Mouse (Mus musculus): Measurements from ENCODE around the gene Nsg2. TPM values are rescaled to one million over a fixed set of nuclear protein-coding genes. Genes with fewer than 3 reads are reported as not detected.

Gene Nsg2
- polyA plus RNA-seq, 1 experiment from 2014 or later, result not detected

DNA sequence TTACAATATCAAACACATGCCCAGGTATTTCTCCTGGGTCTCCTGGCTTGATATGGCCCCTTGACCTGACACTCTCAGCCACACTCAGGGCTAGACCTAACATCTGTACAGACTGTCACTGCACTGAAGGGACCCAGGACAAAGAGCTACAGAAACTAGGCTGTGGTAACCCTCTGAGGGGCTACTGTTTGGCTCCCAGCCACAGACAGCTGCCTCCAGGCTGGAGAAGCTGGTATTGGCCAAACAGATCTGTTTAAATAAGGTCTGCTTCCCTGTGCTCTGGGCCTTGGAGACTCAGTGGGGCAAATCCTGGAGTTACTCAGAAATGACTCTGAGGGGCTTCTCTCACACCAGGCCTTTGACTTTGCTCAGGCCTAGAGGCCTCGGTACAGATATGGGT is 86.3 kb downstream of the Nsg2 start:
- no peak overlapping the region for H3K4me3 ChIP-seq (ENCODE audit: inconsistent target)
- no peaks in the 10 kb centered on the region for H3K79me2 ChIP-seq (ENCODE audit: inconsistent target)
- no peak overlapping the region for H3K27ac ChIP-seq
- no peaks in the 10 kb centered on the region for H3K36me3 ChIP-seq (ENCODE audit: inconsistent target)
- WGBS (ENCODE audit: missing documents), result 92% methylated on average over 1 of the region's 1 CpGs

GRCm38 (mm10) chr11:32087376-32087775 is 87.1 kb downstream of the Nsg2 start:
- no peak overlapping the region for H3K27ac ChIP-seq
- WGBS (ENCODE audit: missing documents), result 74% methylated on average over 2 of the region's 2 CpGs
- H3K79me2 ChIP-seq (ENCODE audit: inconsistent target), result no peaks in the 10 kb centered on the region
- no peaks in the 10 kb centered on the region for H3K36me3 ChIP-seq (ENCODE audit: inconsistent target)
- H3K4me3 ChIP-seq (ENCODE audit: inconsistent target), result no peak overlapping the region

DNA sequence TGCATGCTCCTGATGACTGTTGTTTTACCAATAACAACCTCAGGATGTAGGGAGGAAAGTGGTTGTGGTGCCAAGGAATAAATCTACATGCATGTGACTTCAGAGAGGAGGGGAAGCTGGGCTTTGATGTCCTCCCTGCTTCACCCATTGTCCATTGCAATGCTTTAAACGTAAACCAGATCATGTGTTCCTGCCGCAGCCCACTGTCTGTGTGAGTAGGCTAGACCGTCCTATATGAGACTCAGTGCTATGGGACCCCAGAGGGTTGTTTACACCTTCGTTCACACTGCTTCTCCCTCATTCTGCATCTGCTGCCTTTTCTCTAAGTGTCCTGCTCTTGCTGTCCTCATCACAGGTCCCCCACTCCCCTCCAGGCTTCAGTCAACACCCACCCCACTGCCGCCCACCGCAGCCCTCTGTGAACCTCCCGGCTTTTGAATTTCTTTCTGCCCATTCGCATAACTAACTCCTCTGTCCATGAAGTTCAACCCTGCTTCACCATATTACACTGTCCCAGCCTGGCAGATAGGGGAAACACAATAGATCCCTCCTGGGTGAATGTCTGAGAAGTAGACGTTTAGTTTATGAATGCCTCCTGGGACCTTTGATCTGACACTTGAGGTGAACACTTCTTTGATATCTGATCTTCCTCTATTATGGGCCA is 87.6 kb downstream of the Nsg2 start:
- Histone ChIP-seq H3K79me2 (ENCODE audit: inconsistent target) (no peaks in the 10 kb centered on the region), H3K4me3 (ENCODE audit: inconsistent target) (no peak overlapping the region), H3K27ac (no peak overlapping the region), H3K36me3 (ENCODE audit: inconsistent target) (no peaks in the 10 kb centered on the region)
- WGBS (ENCODE audit: missing documents), result 88% methylated on average over 9 of the region's 9 CpGs

- H3K4me3 ChIP-seq (ENCODE audit: inconsistent target), result no peak overlapping the region
- no peaks in the 10 kb centered on the region for H3K79me2 ChIP-seq (ENCODE audit: inconsistent target)
- no peaks in the 10 kb centered on the region for H3K36me3 ChIP-seq (ENCODE audit: inconsistent target)
- no peak overlapping the region for H3K27ac ChIP-seq
- 93% methylated on average over 4 of the region's 4 CpGs for WGBS (ENCODE audit: missing documents)
Observed at GRCm38 (mm10) chr11:32095793-32096192, 95.5 kb downstream of the Nsg2 start.

GRCm38 (mm10) chr11:32096346-32096745 is 96.1 kb downstream of the Nsg2 start:
- Histone ChIP-seq H3K4me3 (ENCODE audit: inconsistent target) (no peak overlapping the region), H3K79me2 (ENCODE audit: inconsistent target) (no peaks in the 10 kb centered on the region), H3K36me3 (ENCODE audit: inconsistent target) (no peaks in the 10 kb centered on the region), H3K27ac (no peak overlapping the region)
- 83% methylated on average over 6 of the region's 6 CpGs for WGBS (ENCODE audit: missing documents)

GRCm38 (mm10) chr11:32101059-32101632 is 100.9 kb downstream of the Nsg2 start:
- no peaks in the 10 kb centered on the region for H3K36me3 ChIP-seq (ENCODE audit: inconsistent target)
- no peaks in the 10 kb centered on the region for H3K79me2 ChIP-seq (ENCODE audit: inconsistent target)
- H3K4me3 ChIP-seq (ENCODE audit: inconsistent target), result no peak overlapping the region
- 76% methylated on average over 3 of the region's 3 CpGs for WGBS (ENCODE audit: missing documents)
- no peak overlapping the region for H3K27ac ChIP-seq

- Histone ChIP-seq H3K27ac (no peak overlapping the region), H3K36me3 (ENCODE audit: inconsistent target) (no peaks in the 10 kb centered on the region), H3K4me3 (ENCODE audit: inconsistent target) (no peak overlapping the region), H3K79me2 (ENCODE audit: inconsistent target) (no peaks in the 10 kb centered on the region)
- 45% methylated on average over 12 of the region's 12 CpGs for WGBS (ENCODE audit: missing documents)
Observed at GRCm38 (mm10) chr11:32102976-32103375, 102.7 kb downstream of the Nsg2 start.

DNA sequence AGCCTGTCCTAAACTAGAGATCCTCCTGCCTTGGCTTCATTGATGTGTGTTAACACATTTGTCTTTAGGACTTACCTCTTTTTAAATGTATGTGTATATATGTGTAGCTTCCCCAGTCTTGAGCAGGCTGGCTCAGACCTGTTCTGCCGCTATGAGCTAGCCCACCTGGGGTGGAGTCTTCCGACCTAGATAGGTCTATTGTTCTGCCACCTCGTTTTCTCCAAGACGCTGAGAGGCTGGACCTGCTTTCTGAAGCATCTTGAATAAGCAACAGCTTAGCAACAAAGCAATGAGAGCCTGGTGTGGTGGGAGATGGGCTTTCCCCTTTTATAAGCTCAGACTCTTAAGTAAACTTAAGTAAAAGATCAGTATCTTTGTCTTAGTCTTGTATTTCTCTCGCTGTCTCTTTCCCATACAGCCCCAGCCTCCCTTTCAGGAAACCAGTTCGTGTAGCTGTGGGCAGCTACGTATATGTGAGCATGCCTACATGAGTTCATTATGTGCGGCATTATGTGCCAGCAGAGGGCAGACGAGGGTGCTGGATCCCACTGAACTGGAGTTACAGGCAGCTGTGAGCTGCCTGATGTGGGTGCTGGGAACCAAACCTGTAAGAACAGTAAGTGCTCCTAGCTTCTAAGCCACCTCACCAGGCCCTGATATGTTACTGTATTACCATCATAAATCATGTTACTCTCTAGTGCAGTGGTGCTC is 104.3 kb downstream of the Nsg2 start:
- WGBS (ENCODE audit: missing documents), result 87% methylated on average over 9 of the region's 9 CpGs
- H3K27ac ChIP-seq, result no peak overlapping the region
- no peak overlapping the region for H3K4me3 ChIP-seq (ENCODE audit: inconsistent target)
- no peaks in the 10 kb centered on the region for H3K36me3 ChIP-seq (ENCODE audit: inconsistent target)
- H3K79me2 ChIP-seq (ENCODE audit: inconsistent target), result no peaks in the 10 kb centered on the region

DNA sequence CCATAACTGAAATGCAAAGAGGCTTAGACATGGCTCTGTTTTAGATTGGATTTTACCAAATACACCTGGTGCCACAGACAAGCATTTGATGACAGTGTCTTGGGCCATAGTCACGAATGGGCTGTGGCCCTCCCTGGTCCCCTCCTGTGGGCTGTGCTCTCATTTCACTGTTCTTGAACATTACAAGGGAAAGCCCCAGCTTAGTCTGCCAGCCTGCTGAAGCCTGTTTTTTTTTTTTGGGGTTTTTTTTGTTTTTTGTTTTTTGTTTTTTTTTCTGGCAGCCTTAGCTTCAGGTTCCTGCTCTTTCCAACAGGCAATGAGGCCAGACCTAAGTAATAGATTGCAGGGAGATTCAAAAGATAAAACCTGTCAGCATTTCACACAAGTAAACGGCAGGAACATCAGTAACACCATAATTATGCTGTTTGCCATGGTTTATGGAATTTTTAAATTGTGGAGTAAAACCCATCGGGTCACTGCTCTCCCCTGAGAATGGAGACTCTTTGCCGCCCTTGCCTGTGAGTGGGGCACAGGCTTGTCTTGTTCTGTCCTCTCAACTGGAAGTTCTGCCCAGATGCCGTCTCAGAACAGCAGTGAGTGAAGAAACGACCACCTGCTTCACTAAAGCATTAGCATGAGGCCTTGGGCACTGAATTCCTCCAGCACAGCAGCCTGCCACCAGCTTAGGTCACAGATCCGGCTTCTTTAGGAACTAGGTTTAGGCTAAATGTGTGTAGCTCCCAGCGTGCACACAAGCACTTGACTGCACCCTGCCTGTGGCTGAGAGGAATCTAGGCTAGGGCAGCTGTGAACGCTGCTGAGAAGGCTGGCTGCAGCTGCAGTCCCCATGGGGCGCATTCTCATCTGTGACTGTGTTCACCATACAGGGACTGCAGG is 105.7 kb downstream of the Nsg2 start:
- Histone ChIP-seq H3K4me3 (ENCODE audit: inconsistent target) (no peak overlapping the region), H3K36me3 (ENCODE audit: inconsistent target) (no peaks in the 10 kb centered on the region), H3K79me2 (ENCODE audit: inconsistent target) (no peaks in the 10 kb centered on the region), H3K27ac (no peak overlapping the region)
- WGBS (ENCODE audit: missing documents), result 76% methylated on average over 10 of the region's 10 CpGs

GRCm38 (mm10) chr11:32106647-32106985 is 106.4 kb downstream of the Nsg2 start:
- no peaks in the 10 kb centered on the region for H3K36me3 ChIP-seq (ENCODE audit: inconsistent target)
- H3K4me3 ChIP-seq (ENCODE audit: inconsistent target), result no peak overlapping the region
- 97% methylated on average over 3 of the region's 4 CpGs for WGBS (ENCODE audit: missing documents)
- no peaks in the 10 kb centered on the region for H3K79me2 ChIP-seq (ENCODE audit: inconsistent target)
- H3K27ac ChIP-seq, result no peak overlapping the region

GRCm38 (mm10) chr11:32108441-32108840 is 108.2 kb downstream of the Nsg2 start:
- Histone ChIP-seq H3K36me3 (ENCODE audit: inconsistent target) (no peaks in the 10 kb centered on the region), H3K27ac (no peak overlapping the region), H3K79me2 (ENCODE audit: inconsistent target) (no peaks in the 10 kb centered on the region), H3K4me3 (ENCODE audit: inconsistent target) (no peak overlapping the region)
- 90% methylated on average over 8 of the region's 8 CpGs for WGBS (ENCODE audit: missing documents)

Other genes starting within 250 kb of the Nsg2 start
- gene Cpeb4, start 128.3 kb upstream of the Nsg2 start, polyA plus RNA-seq (2018), result 64.0 to 87.9 TPM (median 68.8 TPM) in 3 replicates
- gene 4930524B15Rik, start 34.9 kb upstream of the Nsg2 start, polyA plus RNA-seq (2018), result not detected in 3 replicates
- gene Il9r, start 199.8 kb downstream of the Nsg2 start, polyA plus RNA-seq (2018), result not detected in 3 replicates
- gene Snrnp25, start 205.0 kb downstream of the Nsg2 start, polyA plus RNA-seq (2018), result 11.3 to 20.8 TPM (median 18.7 TPM) in 3 replicates
- gene Rhbdf1, start 221.8 kb downstream of the Nsg2 start, polyA plus RNA-seq (2018), result 1.8 to 2.5 TPM (median 2.3 TPM) in 3 replicates
- 4.6 to 9.9 TPM (median 8.8 TPM) in 3 replicates for gene Mpg, start 226.0 kb downstream of the Nsg2 start, polyA plus RNA-seq (2018)

All from macrophage (primary cell).